Mouse (Mus musculus) activated CD4-positive, CD25-positive, alpha-beta regulatory T cell, adult 4 months (primary cell): Measurements from ENCODE around the gene Gm15319. TPM values are rescaled to one million over a fixed set of nuclear protein-coding genes. Genes with fewer than 3 reads are reported as not detected.
"Not testable (repeated sequence)": the region's sequence is repeated elsewhere in the genome, so short reads cannot be mapped to it uniquely, and the experiment has no call there.

Source experiments
- ATAC-seq: one replicate; pipeline ENCODE4 v1.8.0; 2017
- polyA plus RNA-seq, 2 experiments: library from polyadenylated mRNA; unstranded; fragments of 100-300 nt; shearing (Covaris generic); gene quantifications; one replicate each; pipeline ENCODE4 v1.2.1; 2017

Gene Gm15319
- polyA plus RNA-seq, 2 experiments from 2014 or later = not detected

- ATAC-seq = peak; percentile 88
Measured at GRCm38 (mm10) chr8:20296803-20297702, 66.0 kb downstream of the Gm15319 start.

- ATAC-seq = not testable (repeated sequence)
Measured at GRCm38 (mm10) chr8:20295881-20296280, 67.1 kb downstream of the Gm15319 start.

- not testable (repeated sequence) for ATAC-seq
Measured at GRCm38 (mm10) chr8:20294826-20295225, 68.2 kb downstream of the Gm15319 start.

- ATAC-seq = not testable (repeated sequence)
Measured at GRCm38 (mm10) chr8:20293966-20294365, 69.0 kb downstream of the Gm15319 start.

GRCm38 (mm10) chr8:20290015-20290414, 73.0 kb downstream of the Gm15319 start:
- ATAC-seq = not testable (repeated sequence)

- ATAC-seq = not testable (repeated sequence)
Measured at GRCm38 (mm10) chr8:20288878-20289277, 74.1 kb downstream of the Gm15319 start.

- ATAC-seq = not testable (repeated sequence)
Measured at GRCm38 (mm10) chr8:20287706-20288105, 75.3 kb downstream of the Gm15319 start.
